Mouse (Mus musculus): Measurements from ENCODE around the gene Lhcgr.

The Lhcgr gene

GRCm38 (mm10) chr17:88702345-88702744, 89.4 kb downstream of the Lhcgr start:
- DNase-seq = no peak

GRCm38 (mm10) chr17:88700901-88701300, 90.9 kb downstream of the Lhcgr start:
- DNase-seq = no peak

GRCm38 (mm10) chr17:88696656-88697333, 95.0 kb downstream of the Lhcgr start:
- DNase-seq = peak; percentile 5

DNA sequence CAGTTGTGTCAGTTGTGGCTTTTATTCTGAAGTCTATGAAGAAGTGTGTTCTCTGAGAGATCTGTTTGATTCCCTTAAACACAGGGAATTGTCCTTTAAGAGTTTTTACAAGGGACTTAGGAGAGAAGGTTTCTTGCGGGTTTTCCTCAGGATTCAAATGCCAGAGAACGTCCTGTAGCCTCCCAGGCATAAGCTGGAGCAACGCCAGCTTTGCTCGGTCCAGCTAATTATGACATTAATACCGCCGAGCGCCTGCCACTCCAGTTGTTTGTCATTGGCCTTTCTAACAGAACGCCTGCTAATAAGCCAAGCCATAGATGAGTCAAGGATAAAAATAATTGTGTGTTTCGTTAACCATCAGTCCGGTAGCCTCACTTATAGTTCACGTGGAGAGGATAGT, 103.6 kb downstream of the Lhcgr start:
- no peak for DNase-seq

GRCm38 (mm10) chr17:88675310-88676309, 116.2 kb downstream of the Lhcgr start:
- DNase-seq = no peak

- DNase-seq = no peak
Observed at GRCm38 (mm10) chr17:88670800-88671199, 121.0 kb downstream of the Lhcgr start.

DNA sequence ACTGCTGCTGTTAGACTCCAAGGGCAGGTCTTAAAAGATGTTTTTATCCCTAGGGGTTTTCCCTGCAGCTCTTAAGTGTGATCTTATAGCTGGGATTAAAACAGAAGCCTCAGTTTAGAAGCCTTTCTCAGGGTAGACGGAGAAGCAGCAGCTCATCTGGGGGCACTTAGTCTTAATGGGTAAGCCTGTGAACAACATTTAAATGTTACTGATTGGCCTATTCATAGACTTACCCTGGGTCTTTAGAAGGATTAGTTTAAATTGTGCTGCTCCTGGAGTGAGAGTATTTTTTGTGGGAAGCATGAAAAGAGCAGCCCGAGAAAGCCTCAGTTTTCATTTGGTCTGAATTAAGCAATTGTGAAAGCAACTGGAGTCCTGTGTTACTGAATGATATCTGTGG, 121.9 kb downstream of the Lhcgr start:
- no peak for DNase-seq

GRCm38 (mm10) chr17:88668452-88668851, 123.3 kb downstream of the Lhcgr start, which contains the start of gene Gtf2a1l:
TSS of gene Gtf2a1l (plus strand) at chr17:88668660.
- peak; percentile 37 for DNase-seq
